Mouse (Mus musculus) layer of hippocampus, postnatal 14 days (tissue): ENCODE results near the gene Ippk. TPM values are rescaled to one million over a fixed set of nuclear protein-coding genes. Genes with fewer than 3 reads are reported as not detected.
A peak's percentile ranks its signal among the peaks of the same experiment; 100 is the strongest.

ENCODE experiments used
- DNase-seq, 2 experiments: peaks; one replicate each; pipeline ENCODE4 v3.0.0; 2021 to 2022; ENCODE audit warnings: low spot score in 2 of 2, mixed read lengths in 1 of 2
- total RNA-seq, 2 experiments: library from RNA; stranded (reverse); gene quantifications; 2 replicates each; pipeline ENCODE4 v1.2.3; 2021

The Ippk gene
- total RNA-seq, 2 experiments from 2014 or later: 21.7 to 22.1 TPM

GRCm38 (mm10) chr13:49428042-49428675 is 7.1 kb downstream of the Ippk start:
- DNase-seq: no peak

DNA sequence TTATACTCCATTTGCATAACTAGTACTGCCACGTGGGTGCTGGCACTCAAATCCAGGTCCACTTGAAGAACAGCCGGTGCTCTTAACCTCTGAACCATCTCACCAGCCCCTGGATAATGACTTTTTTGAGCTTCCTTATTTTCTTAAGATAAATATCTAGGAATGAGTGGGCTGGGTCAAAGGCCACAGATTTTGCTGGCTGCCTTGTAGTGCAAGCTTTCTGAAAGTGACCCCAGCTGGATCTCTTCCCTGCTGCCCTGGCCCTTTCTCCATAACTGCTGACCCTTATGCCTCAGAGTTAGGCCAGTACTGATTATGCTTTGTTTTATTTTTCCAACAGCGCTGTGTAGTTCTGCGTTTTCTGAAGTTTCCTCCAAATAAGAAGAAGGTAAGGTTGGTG is 9.5 kb downstream of the Ippk start:
- DNase-seq: no peak

DNA sequence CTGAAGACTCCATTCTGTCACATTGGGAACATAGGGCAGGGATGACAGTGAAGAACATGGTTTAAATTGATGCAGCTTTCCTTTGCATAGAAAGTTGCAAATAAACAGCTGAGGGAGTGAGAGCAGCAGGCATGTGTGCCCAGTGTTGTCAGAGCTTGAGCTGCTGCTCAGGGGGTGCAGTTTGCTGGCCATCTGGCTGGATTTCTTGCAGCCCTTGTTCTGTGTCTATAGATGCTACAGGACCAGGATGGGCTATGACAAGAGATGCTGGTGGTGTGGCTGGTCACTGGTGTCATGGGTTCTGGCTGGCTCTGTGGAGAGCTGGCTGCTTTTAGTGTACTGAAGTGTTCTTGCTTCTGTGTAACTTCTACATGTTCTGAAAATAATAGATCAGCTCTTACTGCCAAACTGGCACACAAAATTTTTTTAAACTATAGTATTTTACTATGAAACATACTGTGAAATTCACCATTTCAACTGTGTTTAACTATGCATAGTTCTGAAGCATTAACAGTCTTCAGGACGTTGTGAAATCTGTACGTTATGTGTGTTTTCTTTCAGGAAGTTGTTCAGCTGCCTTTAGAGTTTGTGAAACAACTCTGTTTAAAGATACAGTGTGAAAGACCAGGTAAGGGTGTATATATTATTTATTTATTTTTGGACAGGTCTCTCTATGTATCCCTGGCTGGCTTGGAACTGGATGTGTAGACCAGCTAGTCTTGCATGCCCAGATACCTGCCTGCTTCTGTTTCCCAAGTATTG is 12.4 kb downstream of the Ippk start:
- no peak for DNase-seq

DNA sequence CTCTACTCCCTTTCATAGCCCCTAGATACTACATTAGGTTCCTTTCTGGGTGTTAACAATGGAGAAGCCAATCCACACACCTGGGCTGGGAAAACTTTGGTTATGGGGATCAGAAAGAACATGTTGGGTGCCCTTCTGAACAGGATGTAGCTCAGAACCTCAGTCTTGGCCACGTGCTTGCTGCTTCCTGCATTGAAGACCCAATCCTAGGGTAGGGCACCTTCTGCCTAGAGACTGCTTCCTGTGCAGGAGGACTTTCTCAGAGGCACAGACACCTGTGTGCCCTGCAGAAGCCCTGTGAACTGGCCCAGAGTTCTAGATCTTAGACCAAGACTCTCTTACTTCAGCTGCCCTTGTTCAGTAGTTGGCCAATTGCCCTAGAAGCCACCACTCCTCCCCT is 14.7 kb downstream of the Ippk start:
- DNase-seq: no peak

DNA sequence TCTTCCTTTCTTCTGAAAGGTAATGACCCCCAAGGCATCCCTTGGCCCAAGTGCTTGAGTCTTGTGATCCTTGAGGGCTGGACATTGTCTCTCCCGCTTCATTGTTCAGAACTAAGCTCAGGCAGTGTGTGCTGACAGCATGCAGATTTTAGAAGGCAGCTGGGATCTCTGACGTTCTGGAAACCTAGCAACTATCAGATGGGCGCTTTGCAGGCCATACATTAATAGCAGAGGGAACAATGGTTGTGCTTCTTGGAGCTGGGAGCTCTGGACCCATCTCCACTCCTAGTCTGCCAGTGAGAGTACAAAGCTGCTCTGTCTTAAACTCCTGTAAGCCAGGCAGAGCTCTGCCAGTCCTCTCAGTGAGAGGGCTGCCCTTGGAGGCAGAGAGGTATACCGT is 15.1 kb downstream of the Ippk start:
- no peak for DNase-seq

GRCm38 (mm10) chr13:49444451-49444850 is 23.4 kb downstream of the Ippk start:
- no peak for DNase-seq

GRCm38 (mm10) chr13:49449318-49449749 is 28.3 kb downstream of the Ippk start:
- peak; percentile 82 to 87 for DNase-seq

DNA sequence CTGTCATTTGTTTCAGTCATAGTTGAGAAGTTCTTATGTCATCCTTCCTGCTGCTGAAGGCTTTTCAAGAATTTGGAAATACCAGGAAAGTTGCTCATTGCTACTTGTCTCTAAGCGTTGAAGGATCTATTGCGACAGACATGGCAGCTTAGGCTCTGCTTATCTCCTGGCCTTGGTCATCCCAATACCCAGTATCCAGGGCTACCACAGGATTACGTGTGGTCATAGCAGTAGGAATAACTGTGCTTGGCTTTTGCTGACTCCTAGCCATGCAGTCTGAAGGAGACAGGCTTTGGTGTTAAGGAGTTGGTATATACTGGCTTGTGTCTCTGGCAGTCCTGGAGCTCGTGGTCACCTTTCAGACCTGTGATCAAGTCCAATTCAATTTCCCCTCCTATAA is 39.2 kb downstream of the Ippk start:
- DNase-seq: no peak

DNA sequence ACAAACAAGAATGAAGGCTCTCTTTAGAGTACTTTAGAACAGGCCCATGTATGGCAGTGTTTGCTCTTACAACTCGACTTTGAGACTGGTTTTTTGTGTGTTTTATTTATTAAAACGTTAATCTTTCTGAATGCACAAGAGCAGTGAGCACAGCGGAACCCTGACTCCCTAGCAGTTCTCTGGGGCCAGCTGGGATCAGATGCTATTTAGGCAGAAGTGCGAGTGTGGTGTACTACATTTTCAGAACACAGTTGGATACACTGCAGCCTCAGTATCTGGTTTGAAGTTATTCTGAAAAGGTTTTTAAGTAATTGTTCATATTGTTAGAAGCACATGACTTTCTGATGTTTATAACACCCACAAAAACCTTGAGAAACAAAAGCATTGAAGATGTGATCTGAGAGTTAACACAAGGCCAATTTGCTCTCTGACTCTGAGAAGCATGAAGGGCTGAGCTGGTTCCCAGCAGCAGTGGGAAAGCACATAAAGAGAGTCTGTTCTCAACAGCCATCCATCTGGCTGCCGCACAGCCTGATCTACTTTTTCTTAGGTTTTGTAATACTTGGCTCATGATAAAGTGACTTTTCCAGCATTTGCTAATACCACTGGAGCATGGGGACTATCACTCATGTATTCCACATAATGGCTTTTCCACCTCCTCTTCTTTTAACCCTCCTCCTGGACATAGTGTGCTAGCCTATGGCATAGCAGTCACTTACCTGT is 39.8 kb downstream of the Ippk start:
- peak in 1 of 2 experiments; percentile 75 for DNase-seq

DNA sequence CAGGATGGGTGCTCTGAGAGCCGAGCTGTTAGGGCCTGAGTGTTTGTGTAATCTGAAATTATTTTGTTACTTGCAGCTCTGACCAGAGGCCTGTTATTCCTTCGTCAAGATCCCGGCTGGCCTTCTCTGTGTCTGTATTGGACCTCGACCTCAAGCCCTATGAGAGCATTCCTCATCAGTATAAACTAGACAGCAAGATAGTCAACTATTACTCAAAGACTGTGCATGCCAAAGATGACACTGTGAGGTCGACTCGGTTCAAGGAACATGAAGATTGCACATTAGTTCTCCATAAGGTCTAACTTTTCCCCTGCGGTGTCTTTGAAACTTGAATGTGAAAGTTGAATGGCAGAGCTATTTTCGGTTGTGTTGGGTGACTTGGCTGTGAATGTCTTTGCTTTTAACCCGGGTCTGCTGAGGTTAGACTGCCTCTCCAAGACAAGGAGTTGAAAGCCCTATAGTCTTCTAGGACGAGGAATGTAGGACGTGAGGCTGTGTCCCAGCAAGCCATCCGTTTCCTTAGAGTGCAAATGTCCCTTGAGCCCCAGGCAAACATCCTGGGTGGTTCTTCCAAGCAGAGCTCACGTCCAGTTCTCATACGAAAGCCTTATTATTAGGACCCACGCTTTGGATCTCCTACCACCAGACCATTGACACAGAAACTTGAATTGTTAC is 40.5 kb downstream of the Ippk start:
- no peak for DNase-seq

GRCm38 (mm10) chr13:49462921-49463320 is 41.9 kb downstream of the Ippk start:
- no peak for DNase-seq

DNA sequence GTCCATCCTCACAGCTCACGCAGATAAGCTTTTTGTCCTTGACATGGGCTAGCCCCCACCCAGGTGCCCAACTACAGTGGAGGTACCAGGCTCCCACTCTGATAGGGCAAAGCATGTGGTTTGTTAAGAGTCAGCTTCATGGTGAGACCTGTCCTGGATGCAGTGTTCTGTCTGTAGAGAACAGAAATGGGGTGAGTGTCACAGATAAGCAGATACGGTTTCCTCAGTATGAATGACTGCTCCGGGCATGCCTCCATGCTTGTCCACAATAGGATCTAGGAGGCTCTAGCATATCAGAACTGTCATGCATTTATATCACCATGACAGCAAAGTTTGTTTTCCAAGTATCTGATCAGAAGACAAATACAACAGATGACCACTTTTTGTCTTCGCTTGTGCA is 44.8 kb downstream of the Ippk start:
- DNase-seq: no peak

- no peak for DNase-seq
These were observed 45.5 kb downstream of the Ippk start for GRCm38 (mm10) chr13:49466393-49467075.

DNA sequence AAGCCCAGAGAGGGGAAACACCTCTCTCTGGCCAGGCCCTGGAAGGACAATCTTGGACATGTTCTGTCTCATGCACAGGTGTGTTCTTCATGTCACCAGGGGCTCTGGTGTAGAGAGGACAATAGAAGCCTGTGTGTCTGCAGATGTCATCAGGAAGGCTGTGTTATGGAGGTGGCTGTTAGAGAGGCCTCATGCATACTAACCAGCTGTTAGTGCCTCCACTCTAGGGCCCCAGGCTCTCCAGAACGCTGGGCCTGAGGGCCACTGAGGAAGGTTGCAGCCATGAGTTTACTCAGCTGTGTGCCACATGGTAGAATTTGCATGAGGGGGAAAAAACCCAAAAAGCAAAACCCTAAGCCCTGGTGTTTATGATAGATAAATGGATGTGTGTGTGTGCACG is 46.5 kb downstream of the Ippk start:
- no peak for DNase-seq

- DNase-seq: no peak
These were observed 48.0 kb downstream of the Ippk start for GRCm38 (mm10) chr13:49469002-49469401.

- no peak for DNase-seq
These were observed 49.3 kb downstream of the Ippk start for GRCm38 (mm10) chr13:49470319-49470718.

DNA sequence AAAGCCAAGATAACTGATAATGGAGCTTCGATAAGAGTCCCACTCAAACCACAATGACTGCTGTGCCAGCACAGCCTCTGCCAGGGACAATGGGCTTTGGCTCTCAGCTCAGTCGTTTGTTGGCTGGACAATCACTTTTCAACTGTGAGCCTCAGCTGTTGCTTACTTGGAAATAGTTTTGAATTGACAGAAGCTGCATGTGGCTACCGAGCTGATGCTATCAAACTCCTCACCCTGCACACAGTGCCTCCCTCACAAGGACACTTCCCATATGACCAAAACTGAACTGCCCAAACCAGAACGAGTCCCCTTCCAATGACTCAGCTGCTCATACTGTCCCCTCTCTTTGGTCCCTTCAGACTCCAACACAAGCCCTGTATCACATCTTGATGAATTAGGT is 49.8 kb downstream of the Ippk start:
- DNase-seq: peak in 1 of 2 experiments; percentile 73

DNA sequence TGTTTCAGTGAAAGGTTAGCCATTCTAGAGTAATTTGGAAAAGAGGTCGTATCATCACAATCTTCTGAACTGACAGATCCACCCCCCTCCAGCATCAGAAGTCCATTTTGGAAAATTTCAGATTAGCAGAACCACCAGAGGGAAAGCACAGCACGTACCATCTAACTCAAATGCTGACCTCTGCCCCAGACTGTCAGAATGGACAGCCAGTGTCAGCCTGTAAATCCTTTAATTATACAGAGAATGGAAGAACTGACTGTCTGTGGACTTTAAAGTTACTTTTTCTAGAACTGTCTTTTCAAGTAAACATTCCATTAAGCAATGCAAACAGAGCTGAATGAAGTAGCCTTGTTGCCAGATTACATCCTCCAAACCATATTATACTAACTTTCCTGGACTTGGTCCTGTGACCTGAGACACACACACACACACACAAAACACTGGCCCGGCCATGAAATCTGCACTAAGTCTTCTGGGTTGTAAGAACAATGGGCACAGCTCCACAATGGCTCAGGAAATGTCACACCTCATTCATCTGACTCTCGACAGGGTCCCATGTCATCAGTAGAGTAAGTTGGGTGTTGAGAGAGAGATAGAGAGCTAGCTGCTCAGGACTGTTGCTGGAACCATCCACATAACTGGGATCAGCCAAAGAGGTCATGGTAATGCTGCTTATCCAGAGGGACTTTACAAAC is 51.1 kb downstream of the Ippk start:
- DNase-seq: no peak

DNA sequence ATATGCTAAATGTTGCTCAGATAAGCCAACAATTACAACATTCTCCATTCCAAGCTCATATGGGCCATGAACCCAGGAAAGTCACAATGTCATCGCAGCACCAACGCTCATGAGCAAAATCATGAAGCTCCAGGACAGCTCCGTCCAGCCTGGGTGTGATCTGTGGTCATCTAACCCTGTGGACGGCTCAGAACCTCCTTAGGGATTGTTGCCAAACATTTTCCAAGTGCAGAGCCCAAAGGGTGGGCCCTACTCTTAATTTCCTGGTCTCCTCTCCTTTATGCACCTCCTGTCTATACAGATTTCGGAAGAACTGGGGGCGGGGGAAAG is 51.6 kb downstream of the Ippk start:
- no peak for DNase-seq

- no peak for DNase-seq
These were observed 56.8 kb downstream of the Ippk start for GRCm38 (mm10) chr13:49477887-49478286.
